Mouse (Mus musculus): ENCODE measurements at regions not wholly inside any gene's neighbourhood (a gene's known extent, or its start where the extent isn't known, plus 50 kb on each side); places are given as distances from the start of the nearest gene placed in this dataset.

- in situ Hi-C loops (cut with MboI, MseI), result no loop called here
Observed at GRCm38 (mm10) chr13:47298010-47298409, 175.6 kb downstream of the Rnf144b start.

- in situ Hi-C loops (cut with MboI, MseI), result no loop called here
Observed at GRCm38 (mm10) chr13:47300486-47300885, 178.0 kb downstream of the Rnf144b start.

DNA sequence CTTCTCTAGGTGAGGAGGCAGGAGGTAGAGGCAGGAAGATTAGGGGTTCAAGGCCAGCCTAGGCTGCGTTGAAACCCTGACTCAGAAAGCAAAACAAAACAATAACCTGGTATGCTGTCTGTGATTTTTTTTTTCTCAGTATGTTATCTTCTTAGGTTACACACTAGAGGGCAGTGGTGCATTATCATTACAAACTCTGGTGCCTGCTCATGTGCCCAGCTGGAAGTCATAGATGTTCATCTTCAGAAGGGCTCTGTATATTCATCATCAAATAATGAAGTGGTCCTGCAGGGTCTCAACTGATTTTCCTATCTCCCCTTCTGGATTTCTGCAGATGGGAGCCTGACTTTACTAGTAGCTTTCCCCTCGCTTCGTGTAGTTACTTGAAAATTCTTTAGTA is 178.6 kb downstream of the Rnf144b start:
- in situ Hi-C loops (cut with MboI, MseI), result no loop called here

DNA sequence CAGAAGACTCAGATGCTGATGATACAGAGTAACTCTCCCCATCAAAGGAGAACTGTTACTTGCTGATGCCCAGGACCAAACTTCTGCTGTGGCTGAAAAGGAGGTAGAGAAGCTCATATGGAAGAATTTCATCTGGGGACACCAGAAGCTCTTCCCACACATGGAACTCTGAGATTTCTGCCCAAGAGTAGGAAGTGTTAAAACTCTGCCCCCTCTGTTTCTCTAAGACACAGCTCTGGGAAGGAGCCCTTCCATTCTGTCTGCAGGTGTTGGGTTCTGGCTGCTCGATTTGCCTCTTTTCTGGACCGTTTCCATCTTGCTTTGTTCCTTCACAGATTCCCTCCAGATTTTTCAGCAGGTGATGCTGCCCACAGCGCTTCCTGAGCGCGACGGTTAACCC is 187.0 kb downstream of the Rnf144b start:
- in situ Hi-C loops (cut with MboI, MseI), result loop anchor here (5.0 kb wide), 1 partner anchor 1148 kb away; no protein-coding TSS in a partner anchor

- in situ Hi-C loops (cut with MboI, MseI), result no loop called here
Observed at GRCm38 (mm10) chr13:47310751-47311202, 188.3 kb downstream of the Rnf144b start.

- in situ Hi-C loops (cut with MboI, MseI), result no loop called here
Observed at GRCm38 (mm10) chr13:47319549-47319948, 197.1 kb downstream of the Rnf144b start.

DNA sequence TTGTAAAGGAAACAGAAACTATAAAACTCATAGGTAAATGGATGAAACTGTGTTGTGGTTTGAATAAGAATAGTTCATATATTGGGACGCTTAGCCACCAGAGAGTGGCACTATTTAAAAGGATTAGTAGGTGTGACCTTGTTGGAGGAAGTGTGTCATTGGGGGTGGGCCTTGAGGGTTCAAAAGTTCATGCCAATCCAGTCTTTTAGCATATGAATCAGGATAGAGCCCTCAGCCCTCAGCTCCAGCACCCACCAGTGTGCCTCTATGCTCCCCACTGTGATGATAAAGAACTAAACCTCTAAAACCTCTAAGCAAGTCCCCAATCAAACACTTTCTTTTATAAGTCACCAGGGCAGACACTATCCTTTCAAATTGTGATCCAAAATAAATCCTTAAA is 199.4 kb downstream of the Rnf144b start:
- in situ Hi-C loops (cut with MboI, MseI), result no loop called here

GRCm38 (mm10) chr13:47335996-47336684 is 213.7 kb downstream of the Rnf144b start:
- in situ Hi-C loops (cut with MboI, MseI), result no loop called here

GRCm38 (mm10) chr13:47336865-47337441 is 214.5 kb downstream of the Rnf144b start:
- in situ Hi-C loops (cut with MboI, MseI), result no loop called here

DNA sequence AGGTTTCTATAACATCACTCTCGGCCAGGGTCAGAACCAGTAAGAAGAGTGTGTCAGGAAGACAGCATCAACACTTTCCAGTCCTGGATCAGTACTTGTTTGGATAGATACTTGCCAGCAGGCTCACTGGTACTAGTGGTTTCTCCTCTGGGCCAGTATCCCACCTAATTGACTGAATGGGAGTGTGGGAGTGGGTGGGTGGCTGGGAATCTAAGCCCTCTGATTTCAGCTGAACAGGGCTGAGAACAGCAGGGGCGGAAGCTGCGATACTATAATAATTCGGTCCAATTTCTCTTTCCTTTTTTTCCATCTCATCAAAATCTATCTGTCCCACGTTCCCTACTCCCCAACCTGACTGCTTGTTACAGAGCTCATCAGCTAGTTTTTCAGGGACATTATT is 217.0 kb downstream of the Rnf144b start:
- in situ Hi-C loops (cut with MboI, MseI), result no loop called here

DNA sequence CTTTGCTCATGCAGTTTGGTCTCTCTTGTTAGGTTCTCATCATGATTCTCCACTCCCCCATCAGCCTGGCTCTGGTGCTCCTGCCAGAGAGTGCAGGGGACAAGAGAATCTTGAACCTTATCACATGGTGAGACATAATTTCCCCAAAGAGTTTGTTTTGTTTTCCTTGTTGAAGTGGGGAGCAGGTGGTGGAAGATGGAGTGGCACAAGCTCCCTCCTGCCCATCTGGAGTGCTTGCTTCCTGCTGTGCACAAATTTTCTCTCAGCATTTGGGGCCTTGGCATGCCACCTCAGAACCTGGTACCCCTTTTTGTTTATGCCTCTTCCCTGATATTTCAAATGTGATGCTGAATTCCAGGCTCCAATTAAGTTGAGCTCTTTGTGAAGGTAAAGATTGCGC is 219.9 kb downstream of the Rnf144b start:
- in situ Hi-C loops (cut with MboI, MseI), result no loop called here

DNA sequence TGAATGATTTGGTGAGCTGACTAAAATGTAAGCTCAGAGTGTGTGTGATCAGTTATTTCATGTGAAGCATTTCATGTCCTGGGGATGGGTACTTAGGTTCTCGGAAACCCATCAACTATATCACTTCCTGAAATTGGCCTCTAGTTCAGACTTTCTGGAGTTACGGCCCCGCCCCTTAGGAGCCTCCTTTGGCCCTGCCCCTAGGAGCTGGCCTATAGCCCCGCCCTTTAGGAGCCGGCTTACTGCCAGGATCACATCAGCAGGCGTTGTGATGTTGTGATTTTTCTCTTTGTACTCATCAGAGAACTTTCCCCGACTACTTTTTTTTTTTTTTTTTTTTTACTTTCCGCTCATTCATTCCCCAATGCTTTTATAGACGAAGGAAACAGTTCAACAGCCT is 223.1 kb downstream of the Rnf144b start:
- in situ Hi-C loops (cut with MboI, MseI), result no loop called here

GRCm38 (mm10) chr13:47347835-47348234 is 225.4 kb downstream of the Rnf144b start:
- in situ Hi-C loops (cut with MboI, MseI), result no loop called here

DNA sequence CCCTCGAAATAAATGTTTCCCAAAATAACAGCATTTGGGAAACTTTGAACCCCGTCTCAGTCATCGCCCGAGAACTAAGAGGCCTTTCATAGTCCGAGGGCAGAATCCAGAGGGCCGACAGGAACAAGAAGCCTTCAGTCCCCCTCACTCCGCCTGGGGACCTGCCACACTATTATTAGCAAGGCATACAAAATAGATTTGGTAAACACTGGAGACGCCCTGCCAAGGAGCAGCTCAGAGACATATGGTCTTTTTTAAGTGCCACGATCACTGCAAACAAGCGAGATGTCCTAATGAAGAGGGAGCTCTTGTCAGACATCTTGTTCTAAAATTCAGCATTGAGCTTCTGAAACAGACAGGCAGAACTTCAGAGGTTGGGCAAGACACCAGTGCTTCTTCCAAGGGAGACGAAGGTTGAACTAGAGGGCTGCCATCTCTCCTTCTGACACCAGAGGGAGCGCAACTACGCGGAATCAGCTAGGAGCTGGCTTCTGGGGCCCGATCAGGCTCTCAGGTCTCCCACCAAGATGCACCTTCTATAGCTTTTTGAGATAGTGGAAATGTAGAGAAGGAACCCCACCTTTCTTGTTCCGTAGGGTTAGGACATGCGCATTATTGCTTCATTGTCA is 226.2 kb downstream of the Rnf144b start:
- in situ Hi-C loops (cut with MboI, MseI), result no loop called here

- in situ Hi-C loops (cut with MboI, MseI), result no loop called here
Observed at GRCm38 (mm10) chr13:47354446-47354845, 232.0 kb downstream of the Rnf144b start.

GRCm38 (mm10) chr13:47355169-47355568 is 232.7 kb downstream of the Rnf144b start:
- in situ Hi-C loops (cut with MboI, MseI), result no loop called here

DNA sequence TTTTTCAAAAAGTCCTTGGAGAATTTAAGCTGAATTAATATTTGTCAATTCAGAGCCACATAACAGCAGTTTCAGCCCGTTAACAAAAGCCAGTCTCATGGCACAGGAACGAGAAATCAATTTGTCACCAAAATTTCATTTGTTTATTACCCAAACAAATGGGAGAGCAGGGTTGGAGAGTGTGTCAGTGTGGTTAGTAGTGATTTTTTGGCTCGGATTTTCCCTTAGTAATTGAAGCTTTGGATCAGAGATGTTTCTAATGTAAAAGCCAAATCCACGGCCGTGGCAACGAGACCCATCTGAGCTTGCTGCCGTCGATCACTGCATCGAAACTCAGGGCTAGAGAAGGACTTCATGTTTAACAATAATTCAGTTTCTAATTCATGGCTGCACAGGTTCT is 236.5 kb downstream of the Rnf144b start:
- in situ Hi-C loops (cut with MboI, MseI), result no loop called here

DNA sequence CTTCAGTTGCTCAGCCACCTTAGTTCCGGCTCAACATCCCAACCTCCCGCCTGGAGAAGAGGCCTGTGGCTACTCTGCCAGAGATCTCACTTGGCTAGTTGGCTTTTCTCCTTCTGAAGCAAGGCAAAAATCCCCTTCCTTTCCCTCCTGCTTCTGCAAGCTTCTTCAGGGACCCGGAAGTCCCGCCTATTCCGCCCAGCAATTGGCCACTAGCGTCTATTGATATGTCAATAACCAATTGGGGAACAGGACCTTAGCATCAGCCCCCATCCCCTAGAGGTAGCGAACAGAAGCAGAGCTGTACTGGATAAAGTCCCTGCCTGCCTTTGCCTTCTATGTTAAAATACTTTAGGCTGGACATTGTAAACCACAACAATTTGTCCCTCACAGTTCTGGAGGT is 243.3 kb downstream of the Rnf144b start:
- in situ Hi-C loops (cut with MboI, MseI), result no loop called here

- in situ Hi-C loops (cut with MboI, MseI), result no loop called here
Observed at GRCm38 (mm10) chr13:47368041-47368823, 245.8 kb downstream of the Rnf144b start.

DNA sequence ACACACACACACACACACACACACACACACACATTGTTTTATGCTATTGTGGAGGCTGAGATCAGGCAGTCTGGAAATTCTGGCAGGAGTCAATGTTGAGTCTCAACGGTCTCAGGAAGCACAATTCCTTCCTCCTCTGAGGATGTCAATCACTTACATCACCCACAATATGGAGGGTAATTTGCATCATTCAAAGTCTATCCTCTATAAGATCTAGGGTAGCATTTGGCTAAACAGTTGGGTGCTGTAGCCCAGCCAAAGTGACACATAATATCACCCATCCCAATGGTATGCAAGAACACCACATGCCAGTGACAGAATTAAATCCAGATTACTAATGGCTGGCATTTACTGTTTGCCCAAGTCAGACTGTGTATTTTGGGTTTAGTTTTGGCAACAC is 252.1 kb downstream of the Rnf144b start:
- in situ Hi-C loops (cut with MboI, MseI), result no loop called here

DNA sequence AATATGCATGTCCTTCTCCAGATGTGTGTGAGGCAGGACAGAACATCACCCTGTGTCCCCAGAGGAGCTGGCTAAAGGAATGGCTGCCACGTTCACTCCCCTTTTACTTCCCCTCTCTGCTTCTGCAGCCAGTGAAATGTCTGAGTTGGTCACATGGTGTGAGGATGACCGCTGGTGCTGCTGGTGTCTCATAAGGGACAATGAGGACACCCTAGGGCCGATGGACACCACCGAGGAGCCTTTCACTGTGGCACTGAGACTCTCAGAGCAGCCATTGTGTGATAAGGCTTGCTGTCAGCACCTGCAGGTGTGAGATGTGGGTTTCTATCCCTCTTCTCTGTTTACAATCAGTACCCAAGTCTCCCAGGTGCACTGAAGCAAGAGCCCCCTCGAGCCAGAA is 268.6 kb downstream of the Rnf144b start:
- in situ Hi-C loops (cut with MboI, MseI), result no loop called here

DNA sequence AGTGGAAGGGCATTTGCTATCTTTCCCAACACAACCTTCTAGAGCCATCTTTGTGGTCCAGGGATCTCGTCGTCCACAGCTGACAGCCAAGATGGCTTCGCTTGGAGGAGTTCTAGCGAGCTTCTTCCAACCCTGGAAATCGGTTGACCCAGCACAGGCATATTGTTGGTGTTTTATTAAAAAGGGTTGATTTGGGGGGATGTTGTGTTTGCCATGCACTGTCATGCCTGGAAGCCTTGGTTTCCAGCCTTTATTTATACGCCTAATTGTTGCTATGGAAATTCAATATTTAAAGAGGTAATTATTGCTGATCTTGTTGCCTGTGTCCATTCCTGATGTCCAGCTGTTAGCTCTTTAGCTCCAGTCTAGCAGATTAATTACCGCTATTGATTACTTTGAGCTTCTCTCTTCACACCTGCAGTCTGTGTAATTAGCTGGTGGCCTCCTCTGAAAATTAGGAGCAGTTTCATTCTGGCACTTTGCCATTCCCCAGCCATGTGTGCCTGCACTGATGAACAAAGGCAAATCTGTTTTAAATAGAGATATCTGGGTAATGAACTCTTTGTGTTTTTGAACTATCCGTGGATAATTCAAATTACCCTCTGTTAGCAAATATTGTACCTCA is 275.4 kb downstream of the Rnf144b start:
- in situ Hi-C loops (cut with MboI, MseI), result no loop called here

Measured in regulatory T cell (primary cell).